Mouse (Mus musculus) kidney, embryonic 16.5 days (tissue): ENCODE data around the gene Thap12. TPM values are rescaled to one million over a fixed set of nuclear protein-coding genes. Genes with fewer than 3 reads are reported as not detected.

ENCODE experiments used
- polyA plus RNA-seq: library from polyadenylated mRNA; unstranded; fragments of >200 nt; fragmentation: Nextera tagmentation; extraction: Ambion mirVana; gene quantifications from 2 replicates; pipeline ENCODE4 v1.2.1, GENCODE M21; 2015

The Thap12 gene
- polyA plus RNA-seq, 1 experiment from 2014 or later: 53.7 TPM

Other genes with a start within 250 kb of the Thap12 start
- 15.3 and 17.9 TPM in 2 replicates for gene Lrrc32, start 213.8 kb upstream of the Thap12 start, polyA plus RNA-seq
- gene Emsy, start 46.3 kb upstream of the Thap12 start, polyA plus RNA-seq: 29.1 and 39.4 TPM in 2 replicates
- 32.4 and 33.3 TPM in 2 replicates for gene Wnt11, start 132.0 kb downstream of the Thap12 start, polyA plus RNA-seq